Mouse (Mus musculus) hindbrain, embryonic 11.5 days (tissue): ENCODE results near the gene Frs3. TPM values are rescaled to one million over a fixed set of nuclear protein-coding genes. Genes with fewer than 3 reads are reported as not detected.

Experiments used
- polyA plus RNA-seq: library from polyadenylated mRNA; unstranded; fragments of >200 nt; fragmentation: Nextera tagmentation; extraction: Ambion mirVana; gene quantifications from 2 replicates; pipeline ENCODE4 v1.2.1, GENCODE M21; 2014

Frs3 gene
- polyA plus RNA-seq, 1 experiment from 2014 or later = 7.9 TPM

Other genes starting within 250 kb of the Frs3 start
- 26.5 and 28.7 TPM in 2 replicates for gene Taf8, start 186.7 kb upstream of the Frs3 start, polyA plus RNA-seq
- gene Ccnd3, start 184.0 kb upstream of the Frs3 start, polyA plus RNA-seq = 190 and 195 TPM in 2 replicates
- 30.8 and 31.0 TPM in 2 replicates for gene Bysl, start 77.5 kb upstream of the Frs3 start, polyA plus RNA-seq
- 44.6 and 44.8 TPM in 2 replicates for gene Med20, start 77.4 kb upstream of the Frs3 start, polyA plus RNA-seq
- gene Gm20517, start 77.4 kb upstream of the Frs3 start, polyA plus RNA-seq = 1.3 and 1.7 TPM in 2 replicates
- gene Usp49, start 58.3 kb upstream of the Frs3 start, polyA plus RNA-seq = 8.7 and 9.1 TPM in 2 replicates
- 370 and 375 TPM in 2 replicates for gene Tomm6, start 644 bp upstream of the Frs3 start, polyA plus RNA-seq
- 1.4 and 2.1 TPM in 2 replicates for gene Gm21981, start 5.4 kb downstream of the Frs3 start, polyA plus RNA-seq
- 0.32 and 1.8 TPM in 2 replicates for gene Prickle4, start 5.7 kb downstream of the Frs3 start, polyA plus RNA-seq
- gene Pgc, start 37.8 kb downstream of the Frs3 start, polyA plus RNA-seq = not detected in 2 replicates
- 2.5 TPM in 2 replicates for gene Tfeb, start 48.0 kb downstream of the Frs3 start, polyA plus RNA-seq
- gene Mdfi, start 145.7 kb downstream of the Frs3 start, polyA plus RNA-seq = 39.0 and 40.5 TPM in 2 replicates
- 23.9 and 28.4 TPM in 2 replicates for gene Foxp4, start 235.6 kb downstream of the Frs3 start, polyA plus RNA-seq